Mouse (Mus musculus): ENCODE data around the gene Tmem231.

The Tmem231 gene

DNA sequence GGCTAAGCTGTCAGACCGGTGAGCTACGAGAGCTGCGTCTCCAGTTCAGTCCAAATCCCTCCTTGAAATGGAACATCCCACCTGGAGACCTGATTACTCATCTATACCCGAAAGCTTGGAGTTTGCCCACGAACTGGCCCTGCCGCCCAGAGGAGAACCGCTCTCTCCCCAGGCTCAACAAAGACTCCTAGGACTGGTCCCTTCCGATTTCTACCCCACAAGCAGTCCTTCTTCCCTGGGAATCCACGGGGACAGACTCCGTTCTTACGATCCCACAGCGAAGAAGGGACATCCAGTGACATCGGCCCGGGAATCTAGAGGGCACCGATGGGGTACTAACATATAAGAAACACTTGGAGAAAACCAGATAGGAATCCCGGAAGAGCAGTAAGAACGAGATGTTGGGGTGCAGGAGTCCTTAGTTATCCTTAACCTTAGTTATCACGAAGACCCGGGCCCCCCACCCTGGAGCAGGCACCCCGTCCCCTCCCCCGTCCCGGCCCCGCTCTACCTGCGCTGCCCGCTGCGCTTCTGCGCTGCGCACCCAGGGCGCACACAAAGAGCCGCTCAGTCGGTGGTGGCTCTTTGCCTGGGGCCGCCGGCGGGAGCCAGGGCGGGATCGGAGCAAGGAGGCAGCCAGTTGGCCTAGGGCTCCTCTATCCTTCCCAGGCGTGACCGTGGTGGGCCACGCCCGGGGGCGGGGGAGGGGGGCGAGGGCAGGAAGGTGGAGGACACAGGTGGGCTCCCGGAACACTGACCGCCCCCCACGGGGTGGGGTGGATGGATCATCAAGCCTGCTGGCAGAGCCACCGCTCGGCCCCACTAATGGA lies 23.8 kb downstream of the Tmem231 start, which contains the start of gene Chst5:
Chst5 (minus strand) TSS at position 827 of the 830 bp plus-strand sequence.
- in situ Hi-C loops (cut with MboI, MseI) = no loop called here

DNA sequence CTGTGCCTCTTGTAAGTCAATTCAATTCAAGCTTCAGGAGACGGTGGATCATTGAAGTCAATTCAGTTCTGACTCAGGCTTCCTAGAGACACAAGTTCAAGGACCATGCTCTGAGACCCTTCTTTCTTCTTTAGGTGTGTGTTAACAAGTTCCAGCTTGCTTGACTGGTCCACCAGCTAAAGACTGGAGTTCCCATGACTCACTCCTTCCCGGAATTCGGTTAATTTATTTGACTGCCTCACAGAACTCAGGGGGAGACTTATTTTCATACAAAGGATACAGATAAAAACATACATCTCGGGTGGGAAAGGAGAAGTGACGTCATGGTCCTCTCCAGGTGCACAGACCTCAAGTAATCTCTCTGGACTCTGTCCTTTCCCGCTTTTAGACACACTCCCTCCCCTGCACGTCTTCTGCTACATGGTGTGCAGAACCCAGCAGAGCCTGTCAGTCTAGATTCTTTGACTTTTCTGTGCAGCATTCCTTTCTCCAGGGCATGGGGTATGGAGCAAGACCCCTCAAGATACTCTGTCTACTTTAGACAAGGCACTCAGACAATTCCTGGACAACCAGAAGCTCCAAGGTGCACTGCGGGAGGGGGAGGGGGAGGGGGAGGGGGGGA lies 28.1 kb downstream of the Tmem231 start:
- in situ Hi-C loops (cut with MboI, MseI) = no loop called here

DNA sequence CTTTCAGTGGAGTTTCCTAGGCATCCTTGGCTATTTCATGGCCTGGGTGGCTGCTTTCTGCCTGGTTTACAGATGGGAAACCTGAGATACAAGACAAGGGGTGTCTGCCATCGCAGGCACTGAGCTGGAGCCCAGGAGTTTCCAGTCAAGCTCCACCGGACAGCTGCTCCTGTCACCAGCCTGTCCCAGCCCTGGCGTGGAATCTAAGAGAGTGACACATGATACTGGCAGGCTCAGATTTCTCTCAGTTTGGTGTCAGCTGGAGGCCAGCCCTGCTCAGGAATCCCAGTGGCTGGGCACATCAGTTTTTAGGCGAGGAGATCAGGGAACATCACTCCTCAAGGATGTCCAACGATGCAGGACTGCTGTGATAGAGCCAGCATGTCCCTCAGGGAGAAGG lies 31.6 kb downstream of the Tmem231 start:
- in situ Hi-C loops (cut with MboI, MseI) = no loop called here

DNA sequence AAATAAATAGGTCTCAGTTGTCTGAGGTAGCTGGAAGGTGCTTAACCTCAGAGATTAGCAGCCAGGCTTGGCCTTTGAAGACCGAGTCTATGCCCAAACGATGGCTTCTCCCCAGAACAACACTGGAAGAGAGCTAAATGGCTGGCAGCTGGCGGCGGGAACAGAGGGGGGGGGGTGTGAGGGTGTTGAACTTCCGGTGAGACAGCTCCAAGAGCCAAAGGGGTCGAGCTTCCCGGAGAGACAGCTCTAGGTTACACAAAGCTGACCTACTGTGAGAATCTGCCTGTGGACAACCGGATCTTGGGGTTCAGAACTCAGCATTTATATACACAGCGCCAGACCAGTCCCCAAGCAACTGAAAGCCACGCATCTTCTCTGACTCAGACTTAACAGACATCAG lies 35.1 kb downstream of the Tmem231 start:
- in situ Hi-C loops (cut with MboI, MseI) = loop anchor here (10.0 kb wide), 1 partner anchor 1424 kb away; no protein-coding TSS in a partner anchor

DNA sequence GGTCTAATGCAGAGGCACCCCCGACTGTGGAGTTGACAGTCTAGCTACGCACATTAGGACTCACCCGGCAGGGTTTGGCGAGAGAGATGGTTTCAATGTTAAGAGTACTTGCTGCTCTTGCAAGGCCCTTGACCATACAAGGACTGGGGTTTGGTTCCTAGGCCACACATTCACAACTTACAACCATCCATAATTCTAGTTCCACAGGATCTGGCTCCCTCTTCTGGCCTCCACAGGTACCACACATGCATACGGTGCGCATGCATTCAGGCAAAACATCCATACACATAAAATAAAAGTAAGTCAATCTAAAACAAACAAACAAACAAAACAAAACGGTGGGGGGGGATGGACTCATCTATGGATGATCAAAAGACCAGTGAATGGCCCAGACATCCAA lies 38.7 kb downstream of the Tmem231 start:
- in situ Hi-C loops (cut with MboI, MseI) = loop anchor here (10.0 kb wide), 1 partner anchor 1420 kb away; no protein-coding TSS in a partner anchor

DNA sequence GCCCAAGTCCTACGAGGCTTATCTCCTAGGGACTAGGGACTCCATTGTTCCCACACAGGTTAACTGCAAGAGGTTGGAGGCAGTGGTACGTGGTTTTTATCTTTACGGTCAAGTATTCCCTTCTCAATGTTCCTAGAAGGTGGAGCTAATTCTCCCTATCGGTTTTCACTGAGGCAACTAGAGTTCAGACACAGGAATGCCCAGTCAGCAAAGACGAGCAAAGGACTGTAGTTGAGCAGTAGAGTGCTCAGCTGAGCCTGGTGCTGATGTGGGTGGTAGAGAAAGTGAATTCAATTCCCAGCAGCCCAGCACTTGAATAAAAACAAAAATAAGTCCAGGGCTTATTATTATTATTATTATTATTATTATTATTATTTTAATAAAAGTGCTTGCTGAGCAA lies 41.1 kb downstream of the Tmem231 start:
- in situ Hi-C loops (cut with MboI, MseI) = loop anchor here (10.0 kb wide), 1 partner anchor 1418 kb away; no protein-coding TSS in a partner anchor

DNA sequence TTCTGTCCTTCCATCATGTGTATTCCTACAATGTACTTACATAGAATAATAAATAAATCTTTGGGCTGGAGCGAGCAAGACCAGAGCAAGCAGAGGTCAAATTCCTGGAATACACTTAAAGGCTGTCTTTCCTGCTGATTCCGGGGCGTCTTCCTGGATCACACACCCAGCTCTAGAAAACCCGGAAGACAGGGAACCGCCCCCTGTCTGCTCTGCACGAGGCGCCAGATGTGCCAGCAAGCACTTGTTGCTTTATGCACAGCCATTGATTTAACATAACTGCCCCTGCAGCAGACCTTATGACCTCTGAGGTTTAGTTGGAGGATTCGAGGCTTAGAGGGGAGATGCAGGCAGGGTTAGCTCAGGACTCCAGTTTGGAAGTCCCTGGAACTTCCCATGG lies 41.7 kb downstream of the Tmem231 start:
- in situ Hi-C loops (cut with MboI, MseI) = loop anchor here (10.0 kb wide), 1 partner anchor 1417 kb away; no protein-coding TSS in a partner anchor

DNA sequence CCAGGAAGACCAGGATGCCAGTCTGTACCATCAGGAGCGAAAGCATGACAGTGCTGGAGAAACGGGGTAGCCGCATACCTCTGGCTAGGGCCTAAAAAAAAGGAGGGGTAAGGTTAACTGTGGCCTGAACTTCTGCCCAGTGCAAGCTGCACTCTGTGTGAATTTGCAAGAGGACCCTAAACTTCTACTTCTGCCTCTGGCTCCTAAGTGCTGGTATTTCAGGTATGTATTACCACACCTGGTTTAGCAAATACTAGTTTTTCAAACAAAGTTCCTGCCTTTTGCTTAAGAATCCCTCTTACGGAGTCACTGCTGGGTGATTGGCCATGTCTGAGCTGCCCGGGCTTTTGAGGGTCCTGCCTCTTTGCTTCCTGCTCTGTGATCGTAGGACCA lies 42.8 kb downstream of the Tmem231 start:
- in situ Hi-C loops (cut with MboI, MseI) = loop anchor here (10.0 kb wide), 1 partner anchor 1416 kb away; no protein-coding TSS in a partner anchor

DNA sequence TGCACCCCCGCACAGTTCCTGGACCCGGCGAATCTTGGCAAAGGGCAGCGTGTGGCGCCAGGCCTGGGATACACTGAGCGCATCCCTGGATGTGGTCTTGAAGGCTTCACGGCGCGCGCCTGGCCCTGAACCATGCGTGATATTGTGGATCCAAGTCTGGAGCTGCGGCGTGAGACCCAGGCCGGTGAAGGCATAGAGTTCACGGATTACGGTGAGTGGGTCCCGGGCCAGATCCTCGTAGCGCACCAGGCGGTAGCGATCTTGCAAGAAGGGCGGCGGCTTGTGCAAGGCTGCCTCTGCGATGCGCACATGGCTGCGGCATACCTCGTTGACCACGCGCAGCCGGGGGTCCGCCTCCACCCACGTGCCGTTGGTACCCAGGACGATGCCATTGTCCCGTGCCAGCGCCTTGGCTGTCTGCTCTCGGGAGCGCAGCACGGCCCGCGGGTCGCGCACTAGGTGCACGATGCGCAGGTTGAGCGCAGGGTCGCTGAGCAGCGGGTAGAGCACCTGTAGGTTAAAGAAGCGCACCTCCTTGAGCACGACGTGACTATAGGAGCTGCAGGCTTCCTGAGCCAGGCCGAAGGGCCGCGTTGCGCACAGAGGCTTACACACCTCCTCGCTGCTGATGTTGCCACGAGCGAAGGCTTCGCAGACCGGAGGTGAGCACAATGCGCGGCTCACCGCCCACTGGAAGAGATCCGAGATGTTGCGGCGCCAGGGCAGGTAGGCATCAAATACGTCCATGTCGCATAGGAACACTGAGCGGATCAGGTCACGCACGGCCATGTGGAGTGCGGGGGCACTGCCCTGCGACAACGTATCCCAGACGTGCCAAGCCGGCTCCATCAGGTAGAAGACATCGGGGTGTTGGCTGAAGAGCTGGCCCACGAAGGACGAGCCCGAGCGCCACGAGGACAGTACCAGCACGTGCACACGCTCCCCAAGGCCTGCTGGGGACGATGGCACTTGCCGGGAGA lies 43.5 kb downstream of the Tmem231 start:
- in situ Hi-C loops (cut with MboI, MseI) = loop anchor here (10.0 kb wide), 1 partner anchor 1415 kb away; no protein-coding TSS in a partner anchor

DNA sequence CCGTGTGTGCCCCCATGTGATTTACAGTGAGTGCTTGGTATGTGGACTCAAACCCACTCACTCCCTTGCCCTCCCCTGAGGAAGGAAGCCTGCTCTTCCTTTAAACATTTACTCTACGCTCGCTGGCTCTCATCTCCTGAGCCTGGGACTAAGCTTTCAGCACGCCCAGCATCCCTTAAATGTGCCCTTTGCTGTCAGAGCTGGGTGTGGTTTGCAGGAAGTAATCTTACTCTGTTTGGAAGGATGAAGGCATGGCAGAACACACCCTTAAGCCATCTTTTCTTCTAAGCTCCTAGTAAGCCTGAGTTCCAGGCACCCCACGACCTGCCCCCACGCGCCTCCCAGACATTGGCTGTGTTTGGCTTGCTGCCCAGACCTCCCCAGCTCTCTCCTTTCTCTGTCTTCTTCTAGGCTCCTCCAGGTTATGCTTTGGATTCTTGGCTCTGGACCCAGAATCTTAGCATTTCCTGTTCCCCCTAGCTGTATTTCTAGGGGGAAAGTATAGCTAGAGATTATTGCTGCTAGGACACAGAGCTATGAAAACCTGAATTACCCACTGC lies 45.5 kb downstream of the Tmem231 start:
- in situ Hi-C loops (cut with MboI, MseI) = no loop called here

DNA sequence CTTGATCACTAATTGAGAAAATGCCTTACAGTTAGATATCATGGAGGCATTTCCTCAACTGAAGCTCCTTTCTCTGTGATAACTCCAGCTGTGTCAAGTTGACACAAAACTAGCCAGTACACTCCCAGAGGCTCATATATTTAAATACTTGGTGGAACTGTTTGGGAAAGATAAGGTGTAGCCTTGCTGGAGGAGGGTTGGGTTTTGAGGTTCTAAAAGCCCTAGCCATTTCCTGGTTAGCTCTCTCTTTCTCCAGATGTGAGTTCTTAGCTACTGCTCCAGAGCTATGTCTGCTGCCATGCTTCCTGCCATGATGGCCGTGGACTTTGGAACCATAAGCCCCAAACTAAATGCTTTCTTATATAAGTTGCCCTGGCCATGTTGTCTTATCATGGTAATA lies 46.2 kb downstream of the Tmem231 start:
- in situ Hi-C loops (cut with MboI, MseI) = no loop called here

DNA sequence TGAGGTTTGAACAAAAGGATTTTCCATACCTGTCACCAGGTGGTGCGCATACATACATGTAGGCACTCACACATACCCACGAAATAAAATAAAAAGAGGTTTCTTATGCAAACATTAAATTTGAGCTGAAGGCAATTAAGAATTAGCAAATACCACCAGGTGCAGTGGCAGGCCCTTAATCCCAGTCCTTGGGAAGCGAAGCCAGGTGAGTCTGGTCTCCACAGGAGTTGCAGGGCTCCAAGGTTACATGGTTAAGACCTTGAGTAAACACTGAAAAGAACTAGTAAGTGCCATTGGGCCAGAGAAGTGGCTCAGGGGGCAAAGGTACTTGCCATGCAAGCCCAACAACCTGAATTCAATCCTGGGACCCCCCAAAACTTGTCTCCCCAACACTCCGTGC lies 50.1 kb downstream of the Tmem231 start:
- in situ Hi-C loops (cut with MboI, MseI) = no loop called here

DNA sequence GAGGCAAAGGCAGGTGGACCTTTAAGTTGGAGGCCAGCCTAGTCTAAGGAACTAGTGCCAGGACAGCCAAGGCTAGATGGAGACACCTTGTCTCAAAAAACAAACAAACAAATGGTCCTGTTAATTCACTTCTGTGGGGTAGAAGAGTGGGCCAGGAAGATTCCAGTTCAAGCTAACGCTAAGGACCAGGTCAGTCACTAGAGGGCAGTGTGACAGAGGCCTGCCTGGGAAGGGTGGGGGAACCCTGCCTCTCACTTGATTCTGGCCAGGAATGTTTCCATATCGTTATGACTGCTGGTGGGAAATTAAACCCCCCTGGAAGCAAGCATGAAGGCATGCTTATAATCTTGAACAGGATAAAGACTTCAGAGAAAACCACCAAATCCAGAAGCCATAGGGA lies 52.1 kb downstream of the Tmem231 start:
- in situ Hi-C loops (cut with MboI, MseI) = no loop called here

DNA sequence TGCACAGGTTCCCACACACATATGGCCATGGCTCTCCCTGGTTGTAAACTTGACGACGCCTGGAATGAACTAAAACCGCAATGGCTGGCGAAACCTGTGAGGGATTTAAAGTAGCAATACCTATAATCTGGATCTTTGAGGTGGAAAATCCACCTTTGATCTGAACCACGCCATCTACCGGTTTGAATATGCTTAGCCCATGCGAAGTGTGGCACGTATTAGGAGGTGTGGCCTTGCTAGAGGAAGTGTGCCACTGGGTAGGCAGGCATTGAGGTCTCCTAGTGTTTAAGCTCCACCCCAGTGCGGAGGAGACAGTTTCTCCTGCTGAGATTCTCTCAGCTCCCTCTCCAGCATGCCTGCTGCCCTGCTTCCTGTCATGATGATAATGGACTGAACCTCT lies 56.0 kb downstream of the Tmem231 start:
- in situ Hi-C loops (cut with MboI, MseI) = no loop called here

DNA sequence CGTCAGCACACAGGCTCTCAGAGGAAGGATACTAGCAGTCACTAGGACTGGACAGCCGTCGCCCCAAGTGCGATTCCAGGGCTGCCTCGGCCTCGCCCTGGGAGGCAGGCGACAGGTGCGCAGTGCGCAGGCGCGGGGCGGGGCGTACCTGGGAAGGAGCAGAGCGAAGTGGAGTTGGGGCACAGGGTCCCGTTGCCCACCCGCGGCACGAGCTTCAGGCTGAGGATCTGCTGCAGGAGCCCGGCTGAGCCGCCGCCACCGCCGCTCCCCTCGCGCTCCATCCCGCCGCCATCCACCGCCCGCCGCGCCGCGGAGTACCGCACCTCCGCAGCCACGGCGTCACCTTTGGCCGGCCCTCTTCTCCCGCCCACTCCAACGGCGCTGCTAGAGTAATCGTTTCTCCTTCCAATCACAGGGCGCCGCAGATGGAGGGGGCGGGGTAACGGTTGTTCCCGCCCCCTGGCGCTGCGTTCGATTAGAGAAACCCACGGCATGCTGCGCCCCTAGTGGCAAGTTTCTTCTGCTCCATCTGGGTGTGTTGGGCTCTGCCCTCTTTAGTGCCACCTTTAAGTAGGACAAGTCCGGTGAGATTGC lies 57.2 kb downstream of the Tmem231 start, which contains the start of gene Tmem170:
Tmem170 (minus strand) TSS at position 396 of the 594 bp plus-strand sequence.
- in situ Hi-C loops (cut with MboI, MseI) = no loop called here

DNA sequence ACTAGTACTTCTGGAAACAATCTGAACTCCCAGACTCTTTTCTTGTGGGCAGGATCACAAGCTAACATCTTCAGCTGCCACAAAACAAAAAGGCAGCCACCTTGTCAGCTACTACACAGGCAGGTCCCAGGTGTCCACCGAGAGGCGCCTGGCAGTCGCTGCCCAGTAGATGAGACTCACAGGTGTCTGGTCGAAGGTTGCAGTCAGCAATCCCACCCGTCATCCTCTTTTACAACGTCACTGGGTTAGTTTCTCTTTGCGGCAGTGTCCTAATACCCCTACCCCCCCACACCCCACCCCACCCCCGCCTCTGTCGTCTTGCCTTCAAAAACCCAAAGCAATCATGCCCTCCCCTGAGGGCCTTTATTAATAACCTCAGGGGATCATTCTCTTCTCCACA lies 57.9 kb downstream of the Tmem231 start:
- in situ Hi-C loops (cut with MboI, MseI) = no loop called here

DNA sequence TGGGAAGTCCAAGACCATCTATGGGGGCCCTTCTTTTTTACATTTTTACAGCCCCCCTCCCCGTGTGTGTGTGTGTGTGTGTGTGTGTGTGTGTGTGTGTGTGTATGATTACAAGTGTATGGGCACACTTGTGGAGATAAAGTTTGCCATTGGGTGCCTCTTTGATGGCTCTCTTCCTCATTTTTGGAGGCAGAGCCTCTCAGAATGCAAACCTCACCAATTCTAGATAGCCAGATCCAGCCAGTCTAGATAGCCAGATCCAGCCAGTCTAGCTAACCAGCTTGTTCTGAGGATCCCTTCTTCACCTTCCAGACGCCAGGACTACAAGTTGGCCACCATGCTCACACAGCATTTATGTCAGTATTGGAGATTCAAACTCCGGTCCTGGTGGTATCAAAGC lies 62.4 kb downstream of the Tmem231 start:
- in situ Hi-C loops (cut with MboI, MseI) = no loop called here

DNA sequence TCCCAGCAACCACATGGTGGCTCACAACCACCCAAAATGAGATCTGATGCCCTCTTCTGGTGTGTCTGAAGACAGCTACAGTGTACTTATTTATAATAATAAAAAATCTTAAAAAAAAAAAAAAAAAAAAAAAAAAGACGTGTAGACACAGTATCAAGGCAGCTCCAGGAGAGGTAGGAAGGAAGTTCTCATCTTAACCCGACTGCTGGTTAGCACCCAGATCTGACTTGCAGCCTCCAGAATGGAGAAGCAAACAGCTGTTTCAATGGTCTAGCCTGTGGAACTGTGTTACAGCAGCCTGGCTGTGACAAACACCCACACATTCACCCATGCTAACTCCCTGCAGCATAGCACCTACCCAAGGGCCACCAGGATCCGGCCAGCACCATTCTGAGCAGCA lies 63.3 kb downstream of the Tmem231 start:
- in situ Hi-C loops (cut with MboI, MseI) = no loop called here

DNA sequence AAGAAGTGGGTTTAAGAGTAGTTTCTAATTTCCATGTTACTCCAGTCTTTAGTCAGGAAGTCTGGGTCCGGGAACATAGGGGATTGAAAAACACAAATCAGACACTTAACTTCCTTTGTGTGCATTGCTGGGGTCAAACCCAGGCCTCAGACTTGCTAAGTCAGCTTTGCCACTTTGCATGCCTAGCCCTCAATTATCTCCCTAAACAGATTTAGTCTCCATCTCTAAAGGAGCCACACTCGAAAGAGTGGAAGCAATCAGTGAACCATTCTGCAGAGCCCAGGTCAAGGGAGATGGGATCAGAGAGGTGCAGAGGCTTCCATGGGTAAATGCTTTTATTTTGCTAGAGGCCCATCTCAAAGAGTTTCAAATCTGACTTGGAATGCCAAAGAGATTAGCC lies 65.0 kb downstream of the Tmem231 start:
- in situ Hi-C loops (cut with MboI, MseI) = no loop called here

DNA sequence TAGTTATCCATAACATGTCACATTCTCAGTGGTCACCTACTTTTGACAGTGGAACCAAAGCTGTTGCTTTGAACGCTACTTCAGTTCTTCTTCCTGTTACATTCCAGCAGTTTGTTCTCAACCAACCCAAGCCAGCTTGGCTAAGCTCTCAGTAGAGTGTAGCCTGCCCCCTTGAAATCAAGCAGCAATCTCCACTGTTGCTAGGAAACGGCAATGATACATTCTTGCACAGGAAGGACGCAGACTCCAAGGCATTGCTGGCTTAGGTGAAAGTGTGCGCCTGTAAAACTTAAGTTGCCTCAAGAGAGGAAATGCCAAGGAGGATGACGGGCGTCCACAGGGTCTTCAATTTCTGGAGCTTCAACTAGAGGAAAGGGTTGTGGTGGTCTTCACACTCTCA lies 67.8 kb downstream of the Tmem231 start:
- in situ Hi-C loops (cut with MboI, MseI) = no loop called here
